Mouse (Mus musculus) small intestine, adult 2 months (tissue): ENCODE measurements around the gene Mpst. TPM values are rescaled to one million over a fixed set of nuclear protein-coding genes. Genes with fewer than 3 reads are reported as not detected.
A peak's percentile ranks its signal among the peaks of the same experiment; 100 is the strongest.

ENCODE experiments used
- H3K27ac ChIP-seq: fragments of 200-500 bp; 2 replicates; pipeline ENCODE4 v1.5.1; 2012; ENCODE audit warnings: low read depth, low read length, control low read depth, inconsistent platforms; ENCODE audit not compliant: insufficient read depth
- H3K27me3 ChIP-seq: fragments of 200-500 bp; 2 replicates; pipeline ENCODE4 v1.6.1; 2012; ENCODE audit warnings: mild to moderate bottlenecking, moderate library complexity, low read length, inconsistent platforms; ENCODE audit not compliant: control insufficient read depth, insufficient read depth
- H3K36me3 ChIP-seq: fragments of 200-500 bp; 2 replicates; pipeline ENCODE4 v1.6.1; 2012; ENCODE audit warnings: mild to moderate bottlenecking, low read length, control low read depth, inconsistent platforms; ENCODE audit not compliant: control insufficient read depth, insufficient read depth
- H3K4me1 ChIP-seq: fragments of 200-500 bp; 2 replicates; pipeline ENCODE4 v1.6.1; 2012; ENCODE audit warnings: low read length, inconsistent platforms, mixed read lengths; ENCODE audit not compliant: control insufficient read depth, insufficient read depth, insufficient read length
- H3K4me3 ChIP-seq: fragments of 200-500 bp; 2 replicates; pipeline ENCODE4 v1.5.1; 2012; ENCODE audit warnings: low read depth, mild to moderate bottlenecking, control low read depth, inconsistent platforms, low read length, moderate library complexity
- CTCF ChIP-seq: fragments of 200-500 bp; IDR thresholded peaks from 2 replicates; pipeline ENCODE4 v1.5.1; 2012; ENCODE audit warnings: low read depth, mild to moderate bottlenecking, control low read depth, inconsistent platforms, low read length, moderate library complexity, mixed read lengths; ENCODE audit not compliant: insufficient replicate concordance, insufficient read length; ENCODE audit errors: extremely low read depth
- POLR2A ChIP-seq: fragments of 200-500 bp; IDR thresholded peaks from 2 replicates; pipeline ENCODE4 v1.6.1; 2012; ENCODE audit warnings: low read depth, mild to moderate bottlenecking, control low read depth, inconsistent platforms, low read length, moderate library complexity
- WGBS: fragments of 180-500 bp; shearing (Covaris S2); methylation state at CpG from one replicate; pipeline ENCODE4 v1.1.7; 2018; 5-methylcytosine and 5-hydroxymethylcytosine counted together
- polyA plus RNA-seq: library from polyadenylated mRNA; depleted of rRNA; stranded (reverse); fragments of >200 nt; gene quantifications from 2 replicates; pipeline ENCODE4 v1.2.3, GENCODE M21; 2012

The Mpst gene
- polyA plus RNA-seq, 1 experiment, result 177 TPM

DNA sequence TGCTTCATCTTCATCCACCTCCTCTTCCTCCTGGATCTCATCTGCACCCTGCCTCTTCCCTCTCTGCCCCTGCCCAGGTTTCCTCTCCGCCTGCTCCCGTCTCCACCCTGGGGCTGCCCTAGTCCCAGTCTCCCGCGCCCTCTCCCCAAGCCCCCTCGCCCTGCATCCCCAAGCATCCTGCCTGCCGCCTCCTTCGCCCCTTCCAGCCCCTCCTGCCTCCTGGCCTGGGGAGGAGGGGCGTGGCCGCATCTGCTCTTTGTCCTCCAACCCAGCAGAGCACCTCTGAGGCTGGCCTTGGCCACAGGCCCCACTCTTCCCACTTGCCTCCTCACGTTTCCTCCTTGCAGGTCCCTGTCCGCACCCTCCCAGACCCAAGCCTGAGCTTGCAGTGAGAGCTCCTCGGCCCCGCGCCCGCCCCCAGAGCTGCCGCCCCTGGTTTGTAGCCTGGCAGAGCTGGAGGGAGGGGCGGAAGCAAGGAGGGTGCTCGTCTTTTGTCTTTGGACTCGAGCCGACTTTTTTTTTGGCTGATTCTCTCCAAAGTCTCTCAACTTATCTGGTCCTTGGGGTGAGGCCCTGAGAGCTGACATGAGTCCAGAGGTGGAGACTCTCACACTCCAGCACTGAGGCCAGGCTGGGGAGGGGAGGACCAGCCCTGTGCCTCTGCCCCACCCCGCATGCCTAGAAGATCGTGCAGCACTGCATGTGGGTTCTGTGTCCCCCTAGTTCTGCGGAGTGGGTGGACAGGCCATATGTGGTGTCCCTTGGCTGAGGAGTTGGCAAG, 31.2 kb downstream of the Mpst start:
- TF ChIP-seq CTCF (no peak), POLR2A (no peak)
- Histone ChIP-seq H3K27me3 (peaks cover 4% of the 10 kb centered on the region; the same call in 1 of the 2 replicates), H3K36me3 (no peaks in the 10 kb centered on the region), H3K4me3 (peak overlapping the region; percentile 0), H3K27ac (no peak overlapping the region), H3K4me1 (peaks cover 12% of the 10 kb centered on the region)
- whole genome bisulfite sequencing, result 15% methylated on average over 23 of the region's 23 CpGs

DNA sequence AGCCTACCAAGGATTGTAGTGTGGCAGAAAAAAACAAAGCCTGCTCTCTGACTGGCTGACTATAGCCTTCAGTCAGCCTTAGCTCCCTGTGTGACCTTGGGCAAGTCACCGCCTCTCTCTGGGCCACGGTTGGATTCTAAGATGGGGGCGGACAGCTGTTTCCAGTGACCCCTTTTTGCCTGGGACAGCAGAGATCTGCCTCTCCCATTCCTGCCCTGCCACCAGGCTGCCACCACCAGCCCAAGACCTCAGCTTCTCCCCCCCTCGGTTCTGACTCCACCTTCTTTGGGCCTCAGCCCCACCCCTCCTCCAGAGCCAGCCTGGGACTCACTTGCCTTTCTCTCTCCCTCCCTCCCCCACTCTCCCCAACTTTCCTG, 31.8 kb downstream of the Mpst start:
- Histone ChIP-seq H3K4me1 (peaks cover 12% of the 10 kb centered on the region), H3K36me3 (no peaks in the 10 kb centered on the region), H3K4me3 (no peak overlapping the region), H3K27ac (no peak overlapping the region), H3K27me3 (peaks cover 4% of the 10 kb centered on the region; the same call in 1 of the 2 replicates)
- TF ChIP-seq POLR2A, result no peak
- no peak for TF ChIP-seq CTCF
- WGBS, result 22% methylated on average over 4 of the region's 4 CpGs

GRCm38 (mm10) chr15:78438505-78438904, 32.3 kb downstream of the Mpst start:
- Histone ChIP-seq H3K4me1 (peaks cover 12% of the 10 kb centered on the region), H3K27me3 (peaks cover 4% of the 10 kb centered on the region; the same call in 1 of the 2 replicates), H3K36me3 (no peaks in the 10 kb centered on the region), H3K4me3 (no peak overlapping the region), H3K27ac (no peak overlapping the region)
- no peak for TF ChIP-seq CTCF
- no peak for TF ChIP-seq POLR2A
- WGBS, result 68% methylated on average over 8 of the region's 8 CpGs

- no peak overlapping the region for H3K27ac ChIP-seq
- peaks cover 4% of the 10 kb centered on the region; the same call in 1 of the 2 replicates for H3K27me3 ChIP-seq
- WGBS, result 60% methylated on average over 9 of the region's 9 CpGs
- TF ChIP-seq POLR2A, result no peak
- no peak for TF ChIP-seq CTCF
- H3K36me3 ChIP-seq, result no peaks in the 10 kb centered on the region
- peaks cover 12% of the 10 kb centered on the region for H3K4me1 ChIP-seq
- H3K4me3 ChIP-seq, result no peak overlapping the region
Measured at GRCm38 (mm10) chr15:78438973-78439372, 32.8 kb downstream of the Mpst start.

DNA sequence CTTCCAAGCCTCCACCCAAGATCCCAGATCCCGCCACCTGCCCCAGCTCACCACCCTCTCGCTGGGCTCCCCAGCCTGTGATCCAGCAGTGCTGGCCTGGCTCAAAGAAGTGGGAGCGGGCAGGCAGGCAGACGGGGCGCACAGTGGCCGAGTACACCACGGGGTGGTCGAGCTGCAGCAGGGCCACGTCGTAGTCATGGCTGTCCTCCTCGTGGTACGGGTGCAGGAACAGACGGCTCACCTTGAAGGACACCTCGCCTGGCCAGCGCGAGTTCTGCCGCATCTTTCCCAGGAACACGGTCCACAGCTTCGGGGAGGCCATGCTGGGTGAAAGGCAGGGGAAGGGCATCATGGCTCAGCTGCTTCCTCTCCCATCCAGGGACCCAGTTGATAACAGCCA, 36.0 kb downstream of the Mpst start:
- Histone ChIP-seq H3K27me3 (no peaks in the 10 kb centered on the region), H3K27ac (no peak overlapping the region), H3K4me1 (peaks cover 9% of the 10 kb centered on the region), H3K36me3 (no peaks in the 10 kb centered on the region), H3K4me3 (no peak overlapping the region)
- 82% methylated on average over 19 of the region's 19 CpGs for WGBS
- TF ChIP-seq CTCF (no peak), POLR2A (no peak)

DNA sequence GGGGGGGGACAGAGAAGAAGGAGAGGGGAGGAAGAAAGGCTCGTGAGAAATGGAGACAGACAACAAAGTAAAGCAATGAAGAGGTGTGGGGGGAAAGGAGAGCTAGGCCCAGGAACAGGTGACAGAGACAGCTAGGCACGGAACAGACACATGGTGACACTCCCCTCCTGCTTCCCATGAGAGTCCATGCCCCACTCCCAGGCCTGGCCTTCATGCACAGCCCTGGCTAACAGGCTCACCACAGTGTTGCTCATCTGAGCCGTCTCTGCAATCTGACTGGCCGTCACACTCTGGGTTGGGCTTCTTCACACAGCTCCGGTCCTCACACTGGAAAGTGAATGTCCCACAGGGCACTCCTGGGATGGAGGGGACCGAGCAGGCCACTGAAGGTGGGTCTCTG, 37.6 kb downstream of the Mpst start:
- no peak overlapping the region for H3K4me3 ChIP-seq
- WGBS, result 52% methylated on average over 6 of the region's 6 CpGs
- H3K36me3 ChIP-seq, result no peaks in the 10 kb centered on the region
- no peaks in the 10 kb centered on the region for H3K4me1 ChIP-seq
- no peak for TF ChIP-seq CTCF
- TF ChIP-seq POLR2A, result no peak
- no peaks in the 10 kb centered on the region for H3K27me3 ChIP-seq
- H3K27ac ChIP-seq, result no peak overlapping the region

DNA sequence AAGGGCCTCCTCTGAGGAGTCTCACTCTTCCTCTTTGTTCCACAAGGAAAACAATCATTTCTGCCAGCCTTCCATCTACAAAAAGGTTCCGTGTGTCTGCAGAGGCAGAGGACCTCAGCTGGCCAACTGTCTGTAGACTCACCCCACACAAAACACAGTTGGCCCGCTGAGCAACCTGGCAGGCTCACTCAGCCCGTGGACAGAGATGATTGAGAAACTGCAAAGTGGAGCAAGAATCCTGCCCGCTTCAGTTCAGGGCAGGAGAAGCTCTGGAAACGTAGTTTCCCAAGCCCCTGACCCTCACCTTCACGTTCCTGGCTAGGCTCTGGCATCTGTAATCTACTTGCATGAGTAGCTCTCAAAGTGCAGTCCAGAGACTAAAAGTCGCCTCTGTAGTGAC, 40.9 kb downstream of the Mpst start:
- no peaks in the 10 kb centered on the region for H3K27me3 ChIP-seq
- H3K27ac ChIP-seq, result no peak overlapping the region
- peaks cover 3% of the 10 kb centered on the region for H3K4me1 ChIP-seq
- 50% methylated on average over 7 of the region's 7 CpGs for WGBS
- H3K36me3 ChIP-seq, result no peaks in the 10 kb centered on the region
- no peak for TF ChIP-seq CTCF
- TF ChIP-seq POLR2A, result no peak
- no peak overlapping the region for H3K4me3 ChIP-seq
